Mouse (Mus musculus): ENCODE results near the gene Otof. TPM values are rescaled to one million over a fixed set of nuclear protein-coding genes. Genes with fewer than 3 reads are reported as not detected.

The Otof gene
- polyA plus RNA-seq, 1 experiment from 2014 or later = 1.2 TPM

Other genes with a start within 250 kb of the Otof start
- 22.3 and 26.8 TPM in 2 replicates for gene Selenoi, start 229.4 kb downstream of the Otof start, polyA plus RNA-seq (2015; fragmentation: Nextera tagmentation; extraction: Ambion mirVana)
- 2.7 and 3.0 TPM in 2 replicates for gene Drc1, start 180.5 kb downstream of the Otof start, polyA plus RNA-seq (2015; fragmentation: Nextera tagmentation; extraction: Ambion mirVana)
- gene 1700001C02Rik, start 4.1 kb upstream of the Otof start, polyA plus RNA-seq (2015; fragmentation: Nextera tagmentation; extraction: Ambion mirVana) = 0.48 TPM in 1 of 2 replicates, not detected in the other
- not detected in 2 replicates for gene Cib4, start 83.9 kb upstream of the Otof start, polyA plus RNA-seq (2015; fragmentation: Nextera tagmentation; extraction: Ambion mirVana)
- gene Kcnk3, start 126.2 kb upstream of the Otof start, polyA plus RNA-seq (2015; fragmentation: Nextera tagmentation; extraction: Ambion mirVana) = 1.9 and 2.0 TPM in 2 replicates
- gene Slc35f6, start 186.0 kb upstream of the Otof start, polyA plus RNA-seq (2015; fragmentation: Nextera tagmentation; extraction: Ambion mirVana) = 29.5 and 32.0 TPM in 2 replicates
- gene Cenpa, start 204.8 kb upstream of the Otof start, polyA plus RNA-seq (2015; fragmentation: Nextera tagmentation; extraction: Ambion mirVana) = 120 and 122 TPM in 2 replicates
- 195 and 200 TPM in 2 replicates for gene Dpysl5, start 249.6 kb upstream of the Otof start, polyA plus RNA-seq (2015; fragmentation: Nextera tagmentation; extraction: Ambion mirVana)

Data from midbrain, embryonic 13.5 days (tissue).